ENCODE assay signal across 8 mouse cellular contexts in genomic region chr12:4593930-4594391, GRCm38 (mm10). TPM values are rescaled to one million over a fixed set of nuclear protein-coding genes. Genes with fewer than 3 reads are reported as not detected.
DNase-seq lines count a peak whose midpoint lies in the region; ATAC-seq and TF ChIP-seq lines count a peak whose summit lies in the region.

No protein-coding gene starts in this region.

- no peak for TF ChIP-seq EP300 in ES-Bruce4 (IDR thresholded peaks at IDR 0.05; ENCODE audit: insufficient read depth, low read depth, low read length)
- no peak for TF ChIP-seq EP300 in liver, postnatal 0 days (IDR thresholded peaks at IDR 0.05; ENCODE audit: low read depth)

- H3K4me1 ChIP-seq in heart, embryonic 14.5 days (ENCODE audit: control insufficient read depth in 2 of 2, insufficient read depth in 2 of 2, low read length in 2 of 2) = peaks cover 2 to 15% of the 10 kb centered on the region in 2 experiments
- H3K4me1 ChIP-seq in ES-Bruce4 (ENCODE audit: control insufficient read depth, insufficient read depth, low read length) = no peaks in the 10 kb centered on the region
- peaks cover 3% of the 10 kb centered on the region; the same call in 1 of the 2 replicates for H3K4me1 ChIP-seq in forebrain, embryonic 14.5 days (ENCODE audit: control insufficient read depth, insufficient read depth, low read length)
- H3K4me1 ChIP-seq in liver, postnatal 0 days (ENCODE audit: insufficient read depth) = peaks cover 18% of the 10 kb centered on the region

- DNase-seq in heart, postnatal 25 days (ENCODE audit: low spot score) = no peak
- DNase-seq in forebrain, embryonic 14.5 days (ENCODE audit: low spot score) = no peak
- DNase-seq in liver, postnatal 0 days = no peak
- DNase-seq in frontal cortex, adult 2 months (ENCODE audit: extremely low spot score in 1 of 2, low spot score in 1 of 2) = no peak
- DNase-seq in adipocyte (ENCODE audit: low spot score) = no peak
- DNase-seq in MN1 (ENCODE audit: low spot score) = no peak

- intact Hi-C loops in heart, postnatal 25 days (cut with DNase I) = loop anchor here (10.0 kb wide), 1 partner anchor 321 kb away; the partner anchor contains the start of gene Atad2b

- H3K9me3 ChIP-seq in heart, embryonic 14.5 days (ENCODE audit: control insufficient read depth, low read length) = no peaks in the 10 kb centered on the region
- H3K9me3 ChIP-seq in ES-Bruce4 (replicated peaks; ENCODE audit: control insufficient read depth, insufficient read depth, low read length, poor library complexity, severe bottlenecking) = no peaks in the 10 kb centered on the region
- no peaks in the 10 kb centered on the region for H3K9me3 ChIP-seq in forebrain, embryonic 14.5 days (replicated peaks; ENCODE audit: control insufficient read depth, low read length)
- H3K9me3 ChIP-seq in liver, postnatal 0 days (ENCODE audit: low read length) = no peaks in the 10 kb centered on the region

- no peaks in the 10 kb centered on the region for H3K27me3 ChIP-seq in heart, embryonic 14.5 days (ENCODE audit: control insufficient read depth, insufficient read depth, low read length)
- no peaks in the 10 kb centered on the region for H3K27me3 ChIP-seq in ES-Bruce4 (ENCODE audit: control insufficient read depth, insufficient read depth, low read length, poor library complexity, severe bottlenecking)
- no peaks in the 10 kb centered on the region for H3K27me3 ChIP-seq in forebrain, embryonic 14.5 days (replicated peaks; ENCODE audit: control insufficient read depth, insufficient read depth, low read length)
- no peaks in the 10 kb centered on the region for H3K27me3 ChIP-seq in liver, postnatal 0 days (ENCODE audit: insufficient read depth, low read length)

- ATAC-seq in heart, embryonic 14.5 days (ENCODE audit: insufficient number of reproducible peaks, insufficient read depth, low FRiP score, low read depth) = no peak
- no peak for ATAC-seq in forebrain, embryonic 14.5 days
- no peak for ATAC-seq in liver, postnatal 0 days

- no peaks in the 10 kb centered on the region for H3K36me3 ChIP-seq in heart, embryonic 14.5 days (ENCODE audit: control insufficient read depth, insufficient read depth, low read length)
- H3K36me3 ChIP-seq in ES-Bruce4 (ENCODE audit: control insufficient read depth, insufficient read depth, low read length, poor library complexity, severe bottlenecking) = no peaks in the 10 kb centered on the region
- H3K36me3 ChIP-seq in forebrain, embryonic 14.5 days (ENCODE audit: control insufficient read depth, insufficient read depth, low read length) = no peaks in the 10 kb centered on the region
- H3K36me3 ChIP-seq in liver, postnatal 0 days (replicated peaks; ENCODE audit: insufficient read depth, low read length) = no peaks in the 10 kb centered on the region; the same call in 1 of the 2 replicates

- TF ChIP-seq POLR2A in ES-Bruce4 (IDR thresholded peaks at IDR 0.05; ENCODE audit: insufficient read depth, low read length) = no peak

- H3K27ac ChIP-seq in heart, embryonic 14.5 days (replicated peaks in 1 of 2; ENCODE audit: control insufficient read depth in 1 of 2, insufficient read depth in 1 of 2, low read depth in 2 of 2, low read length in 2 of 2) = peak overlapping the region in 1 of 2 experiments; percentile 90; a peak in 2 of 4 replicates
- no peak overlapping the region for H3K27ac ChIP-seq in ES-Bruce4 (ENCODE audit: insufficient read depth, low read length)
- H3K27ac ChIP-seq in forebrain, embryonic 14.5 days (ENCODE audit: low read depth, low read length) = no peak overlapping the region
- H3K27ac ChIP-seq in liver, postnatal 0 days (ENCODE audit: low read depth) = peak overlapping the region; percentile 98

- 57% methylated on average over 9 of the region's 9 CpGs for WGBS in heart, embryonic 14.5 days
- 63% methylated on average over 9 of the region's 9 CpGs for WGBS in forebrain, embryonic 14.5 days
- 23% methylated on average over 9 of the region's 9 CpGs for WGBS in liver, postnatal 0 days (ENCODE audit: insufficient replicate concordance)

- H3K9ac ChIP-seq in heart, embryonic 14.5 days (ENCODE audit: low read length) = peak overlapping the region; percentile 96
- peak overlapping the region; percentile 92 for H3K9ac ChIP-seq in ES-Bruce4 (ENCODE audit: low read depth, poor library complexity, severe bottlenecking)
- H3K9ac ChIP-seq in forebrain, embryonic 14.5 days (ENCODE audit: low read length) = peak overlapping the region; percentile 83; the same call in 1 of the 2 replicates
- peak overlapping the region; percentile 98 for H3K9ac ChIP-seq in liver, postnatal 0 days (replicated peaks)

- H3K4me2 ChIP-seq in heart, embryonic 14.5 days (ENCODE audit: low read length) = peak overlapping the region; percentile 83
- H3K4me2 ChIP-seq in forebrain, embryonic 14.5 days (ENCODE audit: low read length) = peak overlapping the region; percentile 72
- peak overlapping the region; percentile 80 for H3K4me2 ChIP-seq in liver, postnatal 0 days (ENCODE audit: low read depth, low read length)

- H3K4me3 ChIP-seq in heart, embryonic 14.5 days (ENCODE audit: control insufficient read depth in 1 of 2, insufficient read depth in 1 of 2, low read depth in 1 of 2, low read length in 2 of 2) = peak overlapping the region; percentile 89 to 99; a peak in 3 of 4 replicates
- H3K4me3 ChIP-seq in ES-Bruce4 (ENCODE audit: low read depth, low read length) = peak overlapping the region; percentile 83
- H3K4me3 ChIP-seq in forebrain, embryonic 14.5 days (ENCODE audit: low read depth, low read length) = peak overlapping the region; percentile 82
- peak overlapping the region; percentile 80 for H3K4me3 ChIP-seq in liver, postnatal 0 days (ENCODE audit: low read depth, low read length)

- no peak for TF ChIP-seq CTCF in ES-Bruce4 (IDR thresholded peaks at IDR 0.05; ENCODE audit: low read depth, low read length)
- no peak for TF ChIP-seq CTCF in liver, postnatal 0 days (IDR thresholded peaks at IDR 0.05; ENCODE audit: low read depth)

RNA-seq across cellular contexts. Expression of gene Gm3625, which starts 1.2 kb away (rescaled TPM):
- not detected in 2 replicates for polyA plus RNA-seq in heart, embryonic 14.5 days (2014; fragmentation: Nextera tagmentation; extraction: Ambion mirVana)
- not detected for total RNA-seq in heart, postnatal 25 days (2021)
- not detected in 2 replicates for polyA plus RNA-seq in ES-Bruce4 (2011; ENCODE audit: insufficient read depth, insufficient read length, low read depth, missing spikeins)
- not detected in 2 replicates for polyA plus RNA-seq in forebrain, embryonic 14.5 days (2014; fragmentation: Nextera tagmentation; extraction: Ambion mirVana)
- polyA plus RNA-seq in liver, postnatal 0 days (2015; fragmentation: Nextera tagmentation; extraction: Ambion mirVana) = not detected in 2 replicates
- polyA plus RNA-seq in frontal cortex, adult 2 months (2012; rRNA removed) = not detected in 2 replicates

RNA-seq across cellular contexts. Expression of gene Itsn2, which starts 1.5 kb away (rescaled TPM):
- 47.2 and 48.4 TPM in 2 replicates for polyA plus RNA-seq in heart, embryonic 14.5 days (2014; fragmentation: Nextera tagmentation; extraction: Ambion mirVana)
- 10 to 100 TPM; 40.0 to 48.1 TPM for total RNA-seq in heart, postnatal 25 days (2021)
- 35.3 and 40.8 TPM in 2 replicates for polyA plus RNA-seq in ES-Bruce4 (2011; ENCODE audit: insufficient read depth, insufficient read length, low read depth, missing spikeins)
- 13.0 and 14.5 TPM in 2 replicates for polyA plus RNA-seq in forebrain, embryonic 14.5 days (2014; fragmentation: Nextera tagmentation; extraction: Ambion mirVana)
- polyA plus RNA-seq in liver, postnatal 0 days (2015; fragmentation: Nextera tagmentation; extraction: Ambion mirVana) = 15.3 and 17.5 TPM in 2 replicates
- polyA plus RNA-seq in frontal cortex, adult 2 months (2012; rRNA removed) = 40.2 and 47.4 TPM in 2 replicates
